Comparison of ENCODE assay signal across 9 mouse cellular contexts in genomic region chr11:115420336-115421190, GRCm38 (mm10). TPM values are rescaled to one million over a fixed set of nuclear protein-coding genes. Genes with fewer than 3 reads are reported as not detected.
DNase-seq lines count a peak whose midpoint lies in the region; ATAC-seq lines count a peak whose summit lies in the region.
"Had no signal": no experiment of that assay in that cellular context is flagged by ENCODE, and none has a peak within 500 bp of the region (broad histone marks: within the 10 kb centered on the region; RNA-seq: fewer than 3 reads in every experiment).

No protein-coding gene starts in this region.

- peak; percentile 55 for DNase-seq in layer of hippocampus, adult 11-12 months (ENCODE audit: low spot score)
- no peak for DNase-seq in layer of hippocampus, adult 9-10 months (ENCODE audit: low spot score)
- DNase-seq in embryo, embryonic 11 days, result peak; percentile 70
- peak; percentile 64 for DNase-seq in gastrocnemius, postnatal 14 days

- no peaks in the 10 kb centered on the region for H3K9me3 ChIP-seq in intestine, embryonic 16.5 days (ENCODE audit: control insufficient read depth, low read length)
- H3K9me3 ChIP-seq in limb, embryonic 13.5 days, result no peaks in the 10 kb centered on the region
- H3K9me3 ChIP-seq in midbrain, embryonic 16.5 days (replicated peaks; ENCODE audit: control insufficient read depth, low read length, poor library complexity, severe bottlenecking), result no peaks in the 10 kb centered on the region
- no peaks in the 10 kb centered on the region for H3K9me3 ChIP-seq in stomach, embryonic 16.5 days (replicated peaks; ENCODE audit: control insufficient read depth, low read length)

- H3K27ac ChIP-seq in intestine, embryonic 16.5 days (ENCODE audit: low read length), result peak overlapping the region; percentile 85
- peak overlapping the region; percentile 85 for H3K27ac ChIP-seq in limb, embryonic 13.5 days
- H3K27ac ChIP-seq in midbrain, embryonic 16.5 days (ENCODE audit: low read length), result peak overlapping the region; percentile 91
- peak overlapping the region; percentile 85 for H3K27ac ChIP-seq in stomach, embryonic 16.5 days (ENCODE audit: low read length)

- peaks cover 22% of the 10 kb centered on the region for H3K4me1 ChIP-seq in intestine, embryonic 16.5 days (ENCODE audit: control insufficient read depth, insufficient read depth, low read length)
- H3K4me1 ChIP-seq in limb, embryonic 13.5 days, result peaks cover 44% of the 10 kb centered on the region
- H3K4me1 ChIP-seq in midbrain, embryonic 16.5 days (ENCODE audit: control insufficient read depth, insufficient read depth, low read length), result peaks cover 24% of the 10 kb centered on the region
- H3K4me1 ChIP-seq in stomach, embryonic 16.5 days (ENCODE audit: control insufficient read depth, insufficient read depth, low read length), result peaks cover 18% of the 10 kb centered on the region

- peak overlapping the region; percentile 90 for H3K4me3 ChIP-seq in intestine, embryonic 16.5 days (ENCODE audit: low read length)
- H3K4me3 ChIP-seq in limb, embryonic 13.5 days, result peak overlapping the region; percentile 87
- H3K4me3 ChIP-seq in midbrain, embryonic 16.5 days (ENCODE audit: low read depth, low read length), result peak overlapping the region; percentile 94
- peak overlapping the region; percentile 79 for H3K4me3 ChIP-seq in stomach, embryonic 16.5 days (replicated peaks; ENCODE audit: low read length)

- peaks cover 7% of the 10 kb centered on the region; the same call in 1 of the 2 replicates for H3K36me3 ChIP-seq in intestine, embryonic 16.5 days (ENCODE audit: control insufficient read depth, insufficient read depth, low read length)
- peaks cover 47% of the 10 kb centered on the region for H3K36me3 ChIP-seq in limb, embryonic 13.5 days
- H3K36me3 ChIP-seq in midbrain, embryonic 16.5 days (ENCODE audit: control insufficient read depth, insufficient read depth, low read length), result peaks cover 17% of the 10 kb centered on the region; the same call in 1 of the 2 replicates
- H3K36me3 ChIP-seq in stomach, embryonic 16.5 days (ENCODE audit: control insufficient read depth, insufficient read depth, low read length), result 0 out of 2 replicates have a peak, but pooled peaks cover 3% of the 10 kb centered on the region

- H3K4me2 ChIP-seq in intestine, embryonic 16.5 days (ENCODE audit: low read depth, low read length), result peak overlapping the region; percentile 98
- peak overlapping the region; percentile 98 for H3K4me2 ChIP-seq in limb, embryonic 13.5 days (replicated peaks)
- H3K4me2 ChIP-seq in midbrain, embryonic 16.5 days (ENCODE audit: low read length), result peak overlapping the region; percentile 96
- peak overlapping the region; percentile 78 for H3K4me2 ChIP-seq in stomach, embryonic 16.5 days (ENCODE audit: low read depth, low read length)

- intact Hi-C loops in gastrocnemius, postnatal 14 days (cut with DNase I; ENCODE audit: low total_unique reads), result no loop called here

- H3K9ac ChIP-seq in intestine, embryonic 16.5 days (ENCODE audit: low read depth, low read length), result peak overlapping the region; percentile 98
- H3K9ac ChIP-seq in limb, embryonic 13.5 days, result peak overlapping the region; percentile 97
- peak overlapping the region; percentile 97 for H3K9ac ChIP-seq in midbrain, embryonic 16.5 days (ENCODE audit: low read depth, low read length)
- H3K9ac ChIP-seq in stomach, embryonic 16.5 days (ENCODE audit: low read length), result peak overlapping the region; percentile 99

- no peaks in the 10 kb centered on the region for H3K27me3 ChIP-seq in intestine, embryonic 16.5 days (replicated peaks; ENCODE audit: control insufficient read depth, insufficient read depth, low read length)
- H3K27me3 ChIP-seq in limb, embryonic 13.5 days, result no peaks in the 10 kb centered on the region
- no peaks in the 10 kb centered on the region for H3K27me3 ChIP-seq in midbrain, embryonic 16.5 days (ENCODE audit: control insufficient read depth, insufficient read depth, low read depth, low read length)
- no peaks in the 10 kb centered on the region for H3K27me3 ChIP-seq in stomach, embryonic 16.5 days (ENCODE audit: control insufficient read depth, insufficient read depth, low read length)

- WGBS in intestine, embryonic 16.5 days, result 2% methylated on average over 43 of the region's 45 CpGs
- under 1% methylated on average over 44 of the region's 45 CpGs for WGBS in limb, embryonic 13.5 days
- 2% methylated on average over 33 of the region's 45 CpGs for WGBS in midbrain, embryonic 16.5 days
- WGBS in stomach, embryonic 16.5 days, result 1% methylated on average over 45 of the region's 45 CpGs

- ATAC-seq in intestine, embryonic 16.5 days, result peak; percentile 79
- peak; percentile 60 for ATAC-seq in limb, embryonic 13.5 days (ENCODE audit: low FRiP score, low read depth)
- ATAC-seq in midbrain, embryonic 16.5 days, result peak; percentile 69
- peak; percentile 65 for ATAC-seq in stomach, embryonic 16.5 days (ENCODE audit: insufficient read depth, low FRiP score)

RNA-seq across cellular contexts. Expression of gene Kctd2, which starts 0.6 kb away (rescaled TPM):
- 10 to 100 TPM; 12.8 to 15.5 TPM for total RNA-seq in gastrocnemius, postnatal 14 days (2021)
- polyA plus RNA-seq in intestine, embryonic 16.5 days (2015; fragmentation: Nextera tagmentation; extraction: Ambion mirVana), result 2.8 and 3.5 TPM in 2 replicates
- polyA plus RNA-seq in limb, embryonic 13.5 days (2015; fragmentation: Nextera tagmentation; extraction: Ambion mirVana), result 16.1 and 17.4 TPM in 2 replicates
- polyA plus RNA-seq in midbrain, embryonic 16.5 days (2015; fragmentation: Nextera tagmentation; extraction: Ambion mirVana), result 20.1 and 23.1 TPM in 2 replicates
- polyA plus RNA-seq in stomach, embryonic 16.5 days (2015; fragmentation: Nextera tagmentation; extraction: Ambion mirVana), result 3.2 and 3.6 TPM in 2 replicates

RNA-seq across cellular contexts. Expression of gene Atp5h, which starts 0.8 kb away (rescaled TPM):
- 1,000 to 10,000 TPM; 1,042 to 1,140 TPM for total RNA-seq in gastrocnemius, postnatal 14 days (2021)
- 985 and 1,025 TPM in 2 replicates for polyA plus RNA-seq in intestine, embryonic 16.5 days (2015; fragmentation: Nextera tagmentation; extraction: Ambion mirVana)
- 942 TPM in 2 replicates for polyA plus RNA-seq in limb, embryonic 13.5 days (2015; fragmentation: Nextera tagmentation; extraction: Ambion mirVana)
- polyA plus RNA-seq in midbrain, embryonic 16.5 days (2015; fragmentation: Nextera tagmentation; extraction: Ambion mirVana), result 773 and 819 TPM in 2 replicates
- 746 and 843 TPM in 2 replicates for polyA plus RNA-seq in stomach, embryonic 16.5 days (2015; fragmentation: Nextera tagmentation; extraction: Ambion mirVana)

RNA-seq across cellular contexts. Expression of gene Mrpl58, which starts 17.0 kb away (rescaled TPM):
- total RNA-seq in gastrocnemius, postnatal 14 days (2021), result 100 to 1,000 TPM; 103 to 107 TPM
- polyA plus RNA-seq in intestine, embryonic 16.5 days (2015; fragmentation: Nextera tagmentation; extraction: Ambion mirVana), result 180 and 194 TPM in 2 replicates
- 174 and 178 TPM in 2 replicates for polyA plus RNA-seq in limb, embryonic 13.5 days (2015; fragmentation: Nextera tagmentation; extraction: Ambion mirVana)
- polyA plus RNA-seq in midbrain, embryonic 16.5 days (2015; fragmentation: Nextera tagmentation; extraction: Ambion mirVana), result 173 and 180 TPM in 2 replicates
- polyA plus RNA-seq in stomach, embryonic 16.5 days (2015; fragmentation: Nextera tagmentation; extraction: Ambion mirVana), result 160 and 162 TPM in 2 replicates

RNA-seq across cellular contexts. Expression of gene Trim80, which starts 19.8 kb away (rescaled TPM):
- total RNA-seq in gastrocnemius, postnatal 14 days (2021), result not detected
- 1.1 and 1.4 TPM in 2 replicates for polyA plus RNA-seq in intestine, embryonic 16.5 days (2015; fragmentation: Nextera tagmentation; extraction: Ambion mirVana)
- 0.08 TPM in 1 of 2 replicates, not detected in the other for polyA plus RNA-seq in limb, embryonic 13.5 days (2015; fragmentation: Nextera tagmentation; extraction: Ambion mirVana)
- polyA plus RNA-seq in midbrain, embryonic 16.5 days (2015; fragmentation: Nextera tagmentation; extraction: Ambion mirVana), result not detected in 2 replicates
- 0.22 and 0.26 TPM in 2 replicates for polyA plus RNA-seq in stomach, embryonic 16.5 days (2015; fragmentation: Nextera tagmentation; extraction: Ambion mirVana)
- total RNA-seq: neutrophil, adult 5-6 weeks had no signal

RNA-seq across cellular contexts. Expression of gene Cdr2l, which starts 38.8 kb away (rescaled TPM):
- total RNA-seq in gastrocnemius, postnatal 14 days (2021), result 1 to 10 TPM; 4.8 to 8.3 TPM
- 4.6 and 5.1 TPM in 2 replicates for polyA plus RNA-seq in intestine, embryonic 16.5 days (2015; fragmentation: Nextera tagmentation; extraction: Ambion mirVana)
- 11.3 and 11.4 TPM in 2 replicates for polyA plus RNA-seq in limb, embryonic 13.5 days (2015; fragmentation: Nextera tagmentation; extraction: Ambion mirVana)
- 18.5 and 21.6 TPM in 2 replicates for polyA plus RNA-seq in midbrain, embryonic 16.5 days (2015; fragmentation: Nextera tagmentation; extraction: Ambion mirVana)
- polyA plus RNA-seq in stomach, embryonic 16.5 days (2015; fragmentation: Nextera tagmentation; extraction: Ambion mirVana), result 6.1 and 6.6 TPM in 2 replicates
